Mouse (Mus musculus) T-cell, adult 2 months (primary cell): ENCODE results near the gene Ndc80.
A peak's percentile ranks its signal among the peaks of the same experiment; 100 is the strongest.
"Not testable (repeated sequence)": the region's sequence is repeated elsewhere in the genome, so short reads cannot be mapped to it uniquely, and the experiment has no call there.

Source experiments
- DNase-seq: peaks from one replicate; pipeline ENCODE4 v3.0.0; 2022; ENCODE audit warnings: low spot score

Gene Ndc80

GRCm38 (mm10) chr17:71477481-71477880 is 49.2 kb downstream of the Ndc80 start:
- no peak for DNase-seq

- DNase-seq = no peak
These were observed 50.2 kb downstream of the Ndc80 start for GRCm38 (mm10) chr17:71476346-71477020.

GRCm38 (mm10) chr17:71475705-71476089 is 51.0 kb downstream of the Ndc80 start:
- DNase-seq = peak; percentile 67

- peak; percentile 91 for DNase-seq
These were observed 51.6 kb downstream of the Ndc80 start, which contains the start of gene Smchd1 for GRCm38 (mm10) chr17:71474762-71475704. Smchd1 (minus strand) TSS chr17:71475343.

- DNase-seq = peak; percentile 40
These were observed 52.5 kb downstream of the Ndc80 start for GRCm38 (mm10) chr17:71474128-71474527.

- no peak for DNase-seq
These were observed 55.4 kb downstream of the Ndc80 start for GRCm38 (mm10) chr17:71471261-71471660.

DNA sequence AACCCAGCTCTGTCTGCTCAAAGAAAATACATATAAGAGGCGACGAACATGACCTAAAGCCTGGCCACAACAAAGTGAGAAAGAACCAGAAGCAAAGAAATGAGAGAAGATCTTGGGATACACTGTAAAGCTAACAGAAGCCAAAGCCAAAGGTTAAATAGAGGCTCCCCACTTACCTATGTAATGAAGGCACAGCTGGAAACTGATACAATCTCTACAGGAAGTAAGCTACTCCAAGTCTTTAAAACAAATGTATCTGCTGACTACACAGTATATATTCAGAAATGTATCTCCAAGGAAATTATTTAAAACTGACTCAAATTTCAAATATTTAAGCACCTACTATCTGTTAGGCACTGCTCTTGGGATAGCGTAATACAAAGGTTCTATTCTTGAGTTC is 66.3 kb downstream of the Ndc80 start:
- no peak for DNase-seq

DNA sequence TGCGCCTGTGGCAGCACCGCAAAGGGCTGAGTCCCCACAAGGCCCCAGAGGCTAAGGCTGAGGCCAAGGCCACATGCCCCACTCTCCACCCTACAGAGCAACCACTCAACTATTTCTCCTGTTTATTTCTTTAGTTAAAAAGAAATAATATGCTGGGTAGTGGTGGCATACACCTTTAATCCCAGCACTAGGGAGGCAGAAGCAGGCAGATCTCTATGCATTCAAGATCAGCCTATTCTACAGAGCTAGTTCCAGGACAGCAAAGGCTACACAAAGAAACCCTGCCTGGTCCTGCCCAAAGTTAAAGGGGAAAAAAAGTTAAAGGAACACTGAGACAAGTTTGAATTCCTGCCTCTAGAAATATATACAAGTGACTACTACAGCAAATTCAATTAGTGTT is 66.8 kb downstream of the Ndc80 start, which contains the start of gene Gm4707:
TSS of gene Gm4707 (minus strand) at position 101 of the 400 bp plus-strand sequence.
- DNase-seq = no peak

- DNase-seq = not testable (repeated sequence)
These were observed 69.3 kb downstream of the Ndc80 start for GRCm38 (mm10) chr17:71457361-71457760.
